Mouse (Mus musculus) naive thymus-derived CD4-positive, alpha-beta T cell, adult 5 months (primary cell): Measurements from ENCODE around the gene Rd3. TPM values are rescaled to one million over a fixed set of nuclear protein-coding genes. Genes with fewer than 3 reads are reported as not detected.

Experiments used
- polyA plus RNA-seq: library from polyadenylated mRNA; unstranded; fragments of 100-300 nt; shearing (Covaris generic); gene quantifications from one replicate; pipeline ENCODE4 v1.2.1, GENCODE M21; 2017

Gene Rd3
- polyA plus RNA-seq: 0.20 TPM

GRCm38 (mm10) chr1:191977187-191977586 lies at the start of gene Rd3:
TSS of gene Rd3 (plus strand) at chr1:191977370.

Other genes starting within 250 kb of the Rd3 start
- gene Nek2, start 155.9 kb upstream of the Rd3 start, polyA plus RNA-seq: 0.34 TPM
- gene Slc30a1, start 70.6 kb upstream of the Rd3 start, polyA plus RNA-seq: 34.7 TPM
- gene Traf5, start 115.2 kb downstream of the Rd3 start, polyA plus RNA-seq: 108 TPM
- 18.8 TPM for gene Rcor3, start 160.7 kb downstream of the Rd3 start, polyA plus RNA-seq
- gene Kcnh1, start 213.4 kb downstream of the Rd3 start, polyA plus RNA-seq: not detected